Mouse (Mus musculus) forebrain, embryonic 10.5 days (tissue): Measurements from ENCODE around the gene Vgll4. TPM values are rescaled to one million over a fixed set of nuclear protein-coding genes. Genes with fewer than 3 reads are reported as not detected.

Source experiments
- polyA plus RNA-seq: library from polyadenylated mRNA; unstranded; fragments of >200 nt; fragmentation: Nextera tagmentation; extraction: Ambion mirVana; gene quantifications from 2 replicates; pipeline ENCODE4 v1.2.1, GENCODE M21; 2016

Gene Vgll4
- polyA plus RNA-seq, 1 experiment from 2014 or later, result 81.7 TPM

Other genes starting within 250 kb of the Vgll4 start
- 103 and 104 TPM in 2 replicates for gene Tamm41, start 67.9 kb upstream of the Vgll4 start, polyA plus RNA-seq
- 0.27 and 0.63 TPM in 2 replicates for gene Syn2, start 164.9 kb upstream of the Vgll4 start, polyA plus RNA-seq